Mouse (Mus musculus): ENCODE measurements around the gene Degs2.

- TF ChIP-seq POLR2A (IDR thresholded peaks at IDR 0.05; ENCODE audit: borderline replicate concordance, low read depth, low read length): no peak
- TF ChIP-seq CTCF (IDR thresholded peaks at IDR 0.05; ENCODE audit: low read depth, low read length): no peak
Measured at GRCm38 (mm10) chr12:108701221-108701620, 894 bp downstream of the Degs2 start.

Data from bone marrow macrophage, adult 2 months (primary cell).